Mouse (Mus musculus): ENCODE data around the gene Coro1b.

Gene Coro1b

DNA sequence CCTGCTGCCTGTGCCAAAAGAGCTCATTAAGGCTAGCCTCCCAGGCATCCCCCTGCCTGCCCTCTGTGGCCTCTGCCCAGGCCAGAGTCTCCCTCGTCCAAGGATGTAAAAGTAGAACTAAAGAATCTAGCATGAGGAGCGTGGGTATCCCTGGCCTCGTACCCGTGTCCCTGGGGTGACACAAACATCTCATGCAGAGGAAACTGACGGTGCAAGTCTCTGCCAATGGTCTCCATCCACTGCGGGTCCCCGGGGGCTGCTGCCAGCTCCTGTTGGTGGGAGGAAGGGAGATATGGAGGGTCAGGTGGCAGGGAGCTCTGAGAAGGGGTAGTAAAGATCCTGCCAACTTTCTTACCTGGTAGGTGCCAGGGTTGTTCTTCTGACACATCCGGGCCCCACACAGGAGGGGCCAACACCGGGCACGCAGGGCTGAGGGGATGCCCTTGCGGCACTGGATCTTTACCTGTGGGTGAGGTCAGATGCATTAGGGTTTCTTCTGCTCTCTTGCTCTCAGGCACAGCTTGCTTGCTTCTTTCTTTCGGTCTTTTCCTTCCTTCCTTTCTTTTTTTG lies 40.7 kb downstream of the Coro1b start:
- no peak for DNase-seq (ENCODE audit: low spot score in 2 of 2)

GRCm38 (mm10) chr19:4190831-4191334 lies 42.5 kb downstream of the Coro1b start, which contains the start of gene Tbc1d10c:
Tbc1d10c (minus strand) TSS chr19:4191284.
- DNase-seq (ENCODE audit: low spot score in 2 of 2), result peak; percentile 87 to 91

DNA sequence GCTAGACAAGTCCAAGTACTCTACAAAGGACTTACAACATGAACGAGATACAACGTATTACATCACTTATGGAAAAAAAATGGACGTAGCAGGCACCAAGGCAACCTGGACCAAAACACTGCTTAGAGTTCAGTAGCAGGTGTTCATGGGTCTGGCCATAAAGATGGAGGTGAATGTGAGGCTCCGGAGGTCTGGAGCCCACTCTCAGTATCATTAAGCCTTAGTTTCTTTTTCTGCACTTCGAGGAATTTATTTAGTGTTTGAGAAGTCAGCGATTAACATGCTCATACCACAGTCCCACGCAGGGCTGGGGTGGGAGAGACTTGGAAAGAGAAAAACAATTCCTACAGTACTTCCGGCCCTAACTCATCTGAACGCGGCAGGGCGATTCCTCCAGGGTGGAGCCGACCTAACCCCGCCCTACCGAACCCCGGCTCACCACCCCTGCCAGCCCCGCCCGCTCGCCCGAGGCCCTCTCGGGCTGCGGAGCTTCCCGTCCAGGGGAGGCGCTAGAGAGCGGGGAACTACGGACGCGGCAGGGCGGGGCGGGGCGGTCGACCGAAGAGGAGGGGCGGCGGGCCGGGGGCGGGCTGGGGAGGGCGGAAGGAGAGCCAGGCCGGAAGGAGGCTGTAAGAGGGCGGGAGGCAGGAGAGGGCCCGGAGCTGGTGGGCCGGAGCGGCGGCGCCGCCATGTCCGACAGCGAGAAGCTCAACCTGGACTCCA lies 43.3 kb downstream of the Coro1b start, which contains the start of gene Ppp1ca:
Ppp1ca (plus strand) TSS at position 538 of the 723 bp plus-strand sequence.
- peak; percentile 96 to 100 for DNase-seq (ENCODE audit: low spot score in 2 of 2)

- DNase-seq (ENCODE audit: low spot score in 2 of 2), result no peak
Observed at GRCm38 (mm10) chr19:4192251-4192985, 44.0 kb downstream of the Coro1b start.

GRCm38 (mm10) chr19:4193129-4193528 lies 44.7 kb downstream of the Coro1b start:
- DNase-seq (ENCODE audit: low spot score in 2 of 2), result no peak

GRCm38 (mm10) chr19:4194021-4194724 lies 45.8 kb downstream of the Coro1b start:
- DNase-seq (ENCODE audit: low spot score in 2 of 2), result no peak

DNA sequence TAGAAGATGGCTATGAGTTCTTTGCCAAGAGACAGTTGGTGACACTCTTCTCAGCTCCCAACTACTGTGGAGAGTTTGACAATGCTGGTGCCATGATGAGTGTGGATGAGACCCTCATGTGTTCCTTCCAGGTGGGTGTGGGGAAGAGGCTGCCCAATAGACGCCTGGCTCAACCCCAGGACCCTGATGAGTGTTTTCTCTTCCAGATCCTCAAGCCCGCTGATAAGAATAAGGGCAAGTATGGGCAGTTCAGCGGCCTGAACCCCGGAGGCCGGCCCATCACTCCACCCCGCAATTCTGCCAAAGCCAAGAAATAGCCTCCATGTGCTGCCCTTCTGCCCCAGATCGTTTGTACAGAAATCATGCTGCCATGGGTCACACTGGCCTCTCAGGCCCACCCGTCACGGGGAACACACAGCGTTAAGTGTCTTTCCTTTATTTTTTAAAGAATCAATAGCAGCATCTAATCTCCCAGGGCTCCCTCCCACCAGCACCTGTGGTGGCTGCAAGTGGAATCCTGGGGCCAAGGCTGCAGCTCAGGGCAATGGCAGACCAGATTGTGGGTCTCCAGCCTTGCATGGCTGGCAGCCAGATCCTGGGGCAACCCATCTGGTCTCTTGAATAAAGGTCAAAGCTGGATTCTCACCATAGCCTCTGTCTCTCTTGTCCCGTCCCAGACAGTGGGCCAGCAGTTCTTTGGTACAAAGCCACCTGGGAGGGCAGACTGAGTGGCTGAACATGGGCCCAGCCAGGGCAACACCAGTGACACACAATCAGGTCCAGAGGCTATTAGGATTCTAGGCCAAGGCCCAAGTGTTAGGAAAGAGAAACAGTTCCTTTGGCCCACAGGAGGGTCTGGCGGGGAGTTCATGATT lies 46.6 kb downstream of the Coro1b start:
- DNase-seq (ENCODE audit: low spot score in 2 of 2), result no peak

- DNase-seq (ENCODE audit: low spot score in 2 of 2), result no peak
Observed at GRCm38 (mm10) chr19:4196048-4196447, 47.6 kb downstream of the Coro1b start.

- no peak for DNase-seq (ENCODE audit: low spot score in 2 of 2)
Observed at GRCm38 (mm10) chr19:4196548-4196947, 48.1 kb downstream of the Coro1b start.

- DNase-seq (ENCODE audit: low spot score in 2 of 2), result no peak
Observed at GRCm38 (mm10) chr19:4197180-4197579, 48.8 kb downstream of the Coro1b start.

DNA sequence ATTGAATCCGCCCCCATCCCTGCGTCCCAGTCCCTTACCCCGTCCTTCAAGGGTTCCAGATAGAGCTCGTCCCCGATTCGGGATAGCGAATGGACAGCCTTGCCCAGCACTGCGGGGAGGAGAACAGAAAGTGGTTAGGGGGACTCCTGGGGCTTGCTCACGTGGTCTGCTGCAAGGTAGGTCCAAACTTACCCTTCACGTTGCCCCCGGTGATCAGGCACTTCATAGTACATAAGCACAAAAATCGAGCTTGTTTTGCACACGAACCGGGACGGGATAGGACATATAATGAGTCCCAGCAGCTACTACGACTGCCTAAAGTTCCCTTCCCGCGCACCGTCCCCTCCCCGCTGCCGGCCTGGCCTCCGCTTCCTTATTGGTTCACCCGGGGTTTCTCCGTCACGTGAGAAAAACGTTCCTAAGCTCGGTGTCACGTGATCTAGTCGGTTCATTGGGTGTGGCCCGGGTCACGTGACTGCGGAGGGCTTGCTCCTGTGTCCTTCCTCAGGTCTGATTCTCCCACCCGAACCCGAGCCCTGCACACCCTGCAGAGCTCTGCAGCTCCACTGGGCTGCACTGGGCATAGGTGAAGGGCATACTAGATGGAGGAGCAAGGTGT lies 53.0 kb downstream of the Coro1b start, which contains the start of gene Rad9a:
Rad9a (minus strand) TSS at position 372 of the 619 bp plus-strand sequence.
- peak; percentile 95 for DNase-seq (ENCODE audit: low spot score in 2 of 2)

DNA sequence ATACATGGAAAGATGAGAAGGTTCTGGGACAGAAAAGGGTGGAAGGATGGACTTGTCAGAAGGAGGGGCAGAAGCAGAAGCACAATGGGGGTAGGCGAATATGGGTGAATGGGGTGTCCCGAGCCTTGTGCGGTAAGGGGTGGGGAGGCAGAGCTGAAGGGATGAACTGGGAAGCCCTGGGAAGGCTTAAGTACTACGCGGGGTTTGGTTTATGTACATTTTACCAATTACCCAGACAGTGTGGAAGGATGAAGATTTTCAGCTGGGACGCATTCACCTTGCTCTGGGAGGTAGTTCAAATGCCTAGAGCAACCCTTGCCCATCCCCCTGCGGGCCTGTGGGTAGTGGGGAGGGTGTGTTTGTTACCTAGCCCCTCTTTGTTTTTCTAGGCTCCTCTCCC lies 53.7 kb downstream of the Coro1b start:
- DNase-seq (ENCODE audit: low spot score in 2 of 2), result no peak

- DNase-seq (ENCODE audit: low spot score in 2 of 2), result no peak
Observed at GRCm38 (mm10) chr19:4203148-4203547, 54.7 kb downstream of the Coro1b start.

All from thymus, postnatal 10 days (tissue).